Mouse (Mus musculus): ENCODE results near the gene Fgfr2.

The Fgfr2 gene

GRCm38 (mm10) chr7:132619549-132619948 lies 503.6 kb downstream of the Fgfr2 start:
- no peak for DNase-seq (ENCODE audit: low spot score in 2 of 2)

DNA sequence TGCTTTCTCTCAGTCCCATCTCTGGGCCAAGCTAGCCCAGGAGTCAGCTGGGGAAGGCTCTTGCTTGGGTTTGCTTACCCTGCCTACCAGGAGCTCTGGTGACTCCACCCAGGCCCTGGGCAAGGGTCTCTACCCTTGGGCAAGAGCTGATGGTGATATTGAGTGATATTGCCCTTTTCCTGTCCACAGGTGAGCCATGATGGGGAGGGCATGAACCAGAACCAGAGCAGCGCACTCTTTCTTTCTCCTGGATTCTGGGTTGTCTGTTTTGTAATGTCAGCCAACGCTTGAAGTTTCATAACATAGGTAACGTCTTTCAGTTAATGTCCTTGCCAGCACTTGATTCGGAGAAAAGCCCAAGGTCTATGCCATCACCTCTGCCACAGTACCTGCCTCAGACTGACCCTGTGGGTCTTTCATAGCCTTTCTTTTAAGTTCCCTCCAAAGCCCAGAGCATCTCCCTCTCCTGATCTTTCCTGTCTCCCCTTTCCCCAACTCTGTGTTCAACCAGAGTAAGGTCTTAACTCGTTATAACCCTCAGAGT lies 506.1 kb downstream of the Fgfr2 start:
- no peak for DNase-seq (ENCODE audit: low spot score in 2 of 2)

DNA sequence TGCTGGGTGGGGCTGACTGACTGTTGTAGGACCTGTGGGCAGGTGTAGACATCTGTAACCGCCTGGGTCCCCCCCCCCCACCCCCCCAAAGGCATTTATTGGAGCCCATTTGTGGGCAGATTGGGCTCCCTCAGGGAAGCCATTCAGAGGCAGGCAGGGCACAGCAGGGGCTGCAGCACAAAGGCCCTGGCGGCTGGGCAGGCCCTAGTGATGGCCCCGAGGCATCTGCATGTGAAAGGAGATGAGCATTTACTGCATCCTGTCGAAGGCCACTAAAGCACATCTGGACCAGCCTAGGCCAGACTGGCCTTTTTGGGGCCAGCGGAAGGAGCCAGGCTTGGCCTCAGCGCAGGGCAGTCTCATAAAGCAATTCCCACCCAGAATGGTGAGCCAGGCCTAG lies 506.8 kb downstream of the Fgfr2 start:
- DNase-seq (ENCODE audit: low spot score in 2 of 2), result no peak

DNA sequence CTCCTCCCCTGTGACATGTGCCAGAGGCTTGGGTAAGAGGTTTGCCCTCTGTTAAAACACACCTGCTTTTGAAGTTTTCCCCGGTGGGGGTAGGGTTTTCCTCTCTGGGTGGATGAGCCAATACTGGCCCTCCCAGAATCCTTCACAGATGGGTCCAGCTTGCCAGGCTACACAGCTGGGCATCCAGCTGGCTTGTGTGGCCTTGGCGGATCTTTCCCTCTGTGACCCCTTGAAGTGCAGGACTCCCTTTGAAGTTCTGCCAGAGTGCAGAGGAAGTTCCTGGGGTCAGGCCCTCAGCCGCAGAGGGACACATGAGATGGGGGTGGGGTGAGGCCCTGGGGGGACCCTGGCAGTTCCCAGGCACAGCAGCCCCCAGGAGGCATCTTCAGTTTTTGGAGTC lies 507.8 kb downstream of the Fgfr2 start:
- DNase-seq (ENCODE audit: low spot score in 2 of 2), result no peak

- DNase-seq (ENCODE audit: low spot score in 2 of 2), result no peak
Observed at GRCm38 (mm10) chr7:132611530-132611929, 511.6 kb downstream of the Fgfr2 start.

DNA sequence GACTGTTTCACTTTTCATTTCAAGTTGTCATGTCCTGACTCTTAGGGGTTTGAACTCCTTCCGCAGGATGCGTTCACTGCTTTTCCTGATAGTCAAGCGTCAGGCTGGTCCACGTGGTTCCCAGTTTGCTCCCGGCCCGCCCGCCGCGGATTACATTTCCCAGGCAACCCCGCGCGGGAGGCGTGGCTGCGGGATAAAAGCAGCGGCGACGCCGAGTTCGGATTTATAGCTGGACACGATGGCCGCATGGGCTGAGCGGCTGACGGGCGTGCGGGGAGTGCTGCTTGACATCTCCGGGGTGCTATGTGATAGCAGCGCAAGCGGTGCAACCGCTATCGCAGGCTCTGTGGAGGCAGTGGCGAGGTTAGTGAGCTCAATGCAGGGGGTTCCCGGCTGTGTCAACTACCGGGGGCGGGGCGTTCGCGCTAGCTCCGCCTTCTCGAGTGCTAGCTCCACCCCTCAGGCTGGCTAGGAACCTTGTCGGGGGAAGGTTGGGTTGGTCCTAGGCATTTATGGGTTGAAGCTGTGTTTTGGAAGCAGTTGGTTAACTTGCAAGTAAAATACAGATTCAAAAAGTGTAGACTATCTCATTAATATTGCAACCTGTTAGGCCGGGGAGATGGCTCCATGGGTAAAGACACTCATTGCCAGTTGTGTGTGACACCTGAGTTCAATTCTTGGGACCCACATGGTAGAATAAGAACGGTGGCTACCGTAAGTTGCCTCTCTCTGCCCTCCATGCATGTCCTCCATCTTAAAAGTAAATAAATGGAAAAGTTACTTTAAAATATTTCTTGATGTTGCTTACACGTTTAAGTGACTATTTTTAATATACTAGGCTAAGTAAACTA lies 512.5 kb downstream of the Fgfr2 start, which contains the start of gene Lhpp:
TSS of gene Lhpp (plus strand) at position 171 of the 851 bp plus-strand sequence.
- DNase-seq (ENCODE audit: low spot score in 2 of 2), result peak; percentile 81 to 83

DNA sequence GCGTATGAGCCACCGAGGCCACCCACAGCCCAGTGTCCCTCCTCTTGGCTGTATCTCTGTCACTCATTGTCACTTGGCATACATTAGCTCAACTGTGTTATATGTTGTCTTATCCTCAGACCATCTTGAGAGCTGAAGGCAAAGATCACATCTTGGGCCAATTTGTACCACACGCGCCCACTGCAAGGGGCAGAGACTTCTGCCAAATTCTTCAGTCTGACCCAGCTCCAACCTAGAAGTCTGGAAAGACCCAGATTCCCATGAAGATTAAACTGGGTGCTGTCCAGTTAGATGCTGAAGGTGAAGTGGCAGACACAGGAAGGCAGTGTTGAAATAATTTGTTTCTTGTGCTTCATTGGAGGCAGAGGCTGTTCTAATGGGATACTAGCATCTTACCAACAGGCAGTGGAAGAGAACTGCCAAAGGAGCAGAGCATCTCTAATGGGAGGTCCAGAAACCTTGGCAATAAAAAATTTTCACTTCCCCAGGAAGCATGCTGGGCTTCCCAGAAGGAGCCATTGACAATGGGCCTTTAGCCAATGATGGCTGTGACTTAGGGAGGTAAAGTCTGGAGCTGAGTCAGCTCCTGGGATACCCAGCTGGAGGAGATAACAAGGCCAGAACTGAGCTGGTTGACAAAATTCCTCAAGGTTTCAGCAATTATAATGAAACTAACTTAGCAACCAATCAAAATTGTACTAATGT lies 514.7 kb downstream of the Fgfr2 start:
- DNase-seq (ENCODE audit: low spot score in 2 of 2), result no peak

GRCm38 (mm10) chr7:132605689-132606088 lies 517.5 kb downstream of the Fgfr2 start:
- DNase-seq (ENCODE audit: low spot score in 2 of 2), result no peak

DNA sequence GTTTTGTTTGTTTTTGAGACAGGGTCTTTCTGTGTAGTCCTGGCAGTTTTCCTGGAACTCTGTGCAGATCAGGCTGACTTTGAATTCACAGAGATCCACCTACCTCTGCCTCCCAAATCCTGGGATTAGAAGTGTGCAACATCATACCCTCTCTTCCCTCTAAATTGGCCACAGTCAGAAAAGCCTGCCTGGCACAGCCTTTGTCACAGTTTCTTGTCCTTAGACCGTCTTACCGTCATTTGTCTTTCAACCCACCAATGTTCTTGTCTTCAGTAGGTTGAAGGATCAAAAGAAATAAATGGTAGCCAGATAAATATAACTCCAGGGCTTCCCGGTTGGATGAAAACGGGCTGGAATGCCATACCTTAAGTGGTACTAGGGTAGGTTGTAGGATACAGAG lies 518.4 kb downstream of the Fgfr2 start:
- no peak for DNase-seq (ENCODE audit: low spot score in 2 of 2)

DNA sequence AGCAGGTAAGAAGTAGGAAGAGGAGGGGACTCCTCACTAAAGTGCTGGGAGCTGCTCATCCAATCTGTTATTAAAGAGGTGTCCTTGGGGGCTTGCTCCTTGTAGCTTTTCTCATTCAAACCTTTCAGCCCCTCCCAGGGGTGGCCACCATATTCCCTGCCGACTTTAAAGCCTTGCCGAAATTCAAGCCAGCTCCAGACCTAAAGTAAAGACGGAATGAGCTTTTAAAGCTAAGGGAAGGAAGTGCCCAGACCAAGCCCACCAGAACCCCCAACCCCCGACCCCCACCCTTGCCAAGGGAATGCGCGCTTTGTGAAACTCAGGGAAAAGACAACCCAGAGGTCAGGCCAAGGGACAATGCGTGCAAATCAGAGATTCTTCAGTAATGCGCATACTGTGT lies 522.2 kb downstream of the Fgfr2 start:
- DNase-seq (ENCODE audit: low spot score in 2 of 2), result no peak

- DNase-seq (ENCODE audit: low spot score in 2 of 2), result no peak
Observed at GRCm38 (mm10) chr7:132600026-132600425, 523.1 kb downstream of the Fgfr2 start.

DNA sequence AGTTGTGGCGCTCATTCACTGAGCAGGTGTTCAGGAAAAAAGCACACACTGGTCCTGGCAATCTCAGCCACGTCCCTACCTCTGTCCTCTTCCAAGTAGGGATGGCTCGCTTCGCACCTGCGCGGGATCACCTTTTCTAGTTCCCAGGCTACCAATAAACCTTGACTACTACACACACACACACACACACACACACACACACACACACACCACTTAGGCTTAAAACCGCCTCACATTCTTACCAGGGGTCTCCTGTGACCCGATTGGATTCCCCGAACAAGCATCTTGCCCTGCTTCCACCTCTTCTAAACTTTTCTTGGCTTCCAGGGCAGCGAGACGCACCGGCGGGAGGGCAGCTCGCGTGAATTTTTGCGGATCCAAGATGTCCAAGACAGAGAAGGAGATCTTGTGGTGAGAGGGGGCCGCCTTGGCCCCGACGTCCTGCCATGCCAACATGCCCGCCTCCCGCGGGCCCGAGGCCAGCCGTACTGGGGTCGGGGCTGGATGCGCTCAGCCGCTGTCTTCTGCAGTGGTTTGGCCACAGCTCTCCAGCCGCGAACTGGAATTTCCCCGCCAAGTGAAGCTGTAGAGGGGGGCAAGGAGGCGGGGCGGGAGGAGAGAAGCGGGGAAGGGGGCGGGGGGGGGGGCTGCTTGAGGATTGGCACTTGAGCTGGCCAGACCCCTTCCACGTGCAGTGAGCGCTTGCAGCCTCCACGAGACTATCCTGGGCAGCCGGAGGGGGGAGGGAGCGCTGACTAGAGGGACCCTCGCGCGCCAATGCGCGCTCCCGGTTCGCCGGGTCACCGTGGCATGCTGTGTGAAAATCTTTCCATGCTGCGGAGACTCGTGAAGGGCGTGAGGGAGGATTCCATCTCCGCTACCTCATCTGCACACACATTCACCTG lies 523.8 kb downstream of the Fgfr2 start, which contains the start of gene Nkx1-2:
TSS of gene Nkx1-2 (minus strand) at position 567 of the 905 bp plus-strand sequence.
- no peak for DNase-seq (ENCODE audit: low spot score in 2 of 2)

- DNase-seq (ENCODE audit: low spot score in 2 of 2), result no peak
Observed at GRCm38 (mm10) chr7:132597251-132598041, 525.7 kb downstream of the Fgfr2 start.

DNA sequence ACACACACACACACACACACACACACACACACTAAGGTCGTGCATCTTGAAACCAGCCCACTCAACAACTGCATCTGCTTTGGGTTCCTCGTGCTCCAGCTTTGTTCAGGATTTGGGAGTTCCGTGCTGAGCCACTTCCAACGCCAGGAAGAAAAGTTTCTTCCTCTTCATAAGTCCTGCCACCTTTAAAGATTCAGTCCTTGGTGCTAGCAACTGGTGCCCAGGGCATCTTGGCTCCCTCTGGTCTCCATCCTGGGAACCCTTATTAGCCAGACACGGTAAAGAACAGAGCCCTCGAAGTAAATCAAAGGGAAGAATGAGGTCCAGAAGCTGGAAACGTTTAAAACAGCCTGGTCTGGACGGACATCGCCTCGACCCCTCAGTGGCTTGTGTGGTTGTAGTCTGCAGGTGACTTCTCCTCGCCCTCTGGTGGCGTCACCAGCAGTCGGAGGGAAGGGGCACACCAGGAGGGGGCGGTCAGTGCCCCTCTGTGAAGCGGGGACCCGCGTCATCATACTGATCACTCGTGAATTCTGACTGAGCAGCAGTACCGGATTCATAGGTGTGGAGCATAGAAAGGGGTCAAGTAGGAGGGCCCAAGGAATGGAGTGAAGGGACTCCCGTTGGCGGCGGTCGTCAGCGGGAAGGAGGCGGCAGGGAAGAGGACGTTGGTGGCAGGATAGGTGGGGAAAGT lies 526.4 kb downstream of the Fgfr2 start:
- DNase-seq (ENCODE audit: low spot score in 2 of 2), result no peak

DNA sequence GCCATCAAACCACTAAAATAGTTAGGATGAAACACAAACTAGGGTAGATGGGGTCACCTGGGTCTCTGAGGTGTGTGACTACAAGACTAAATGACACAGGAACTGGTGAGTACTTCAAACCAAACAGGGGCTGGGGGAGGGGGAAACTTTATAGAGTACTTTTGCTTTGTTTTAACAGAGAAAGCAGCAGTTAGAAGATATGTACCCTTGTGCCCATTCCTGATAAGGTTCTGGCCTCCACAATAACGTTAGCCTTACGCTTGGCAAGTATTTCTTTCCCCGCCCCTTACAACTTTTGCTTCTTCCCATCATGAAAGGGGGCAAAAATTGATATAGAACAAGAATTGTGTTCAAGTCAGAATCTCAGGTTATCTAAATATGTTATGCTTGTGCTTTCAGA lies 527.4 kb downstream of the Fgfr2 start:
- DNase-seq (ENCODE audit: low spot score in 2 of 2), result no peak

- DNase-seq (ENCODE audit: low spot score in 2 of 2), result no peak
Observed at GRCm38 (mm10) chr7:132594325-132594724, 528.8 kb downstream of the Fgfr2 start.

DNA sequence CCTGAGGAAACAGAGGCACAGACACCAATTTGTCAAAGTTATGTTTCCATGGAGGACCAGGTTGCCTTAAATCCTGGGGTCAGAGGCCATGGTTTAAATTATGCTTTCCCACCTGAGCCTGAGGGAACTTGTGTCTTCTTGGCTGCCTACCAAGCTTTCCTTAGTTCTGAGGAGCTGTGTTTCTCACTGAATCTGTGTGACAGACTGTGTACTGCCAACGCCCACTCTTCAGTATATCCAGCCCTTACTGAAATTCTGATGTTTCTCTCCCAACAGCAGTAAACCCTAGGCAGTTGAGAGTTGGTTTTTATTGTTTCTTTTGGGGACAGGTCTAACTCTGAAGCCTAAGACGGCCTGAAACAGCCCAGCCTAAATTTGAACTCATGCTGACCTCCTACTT lies 529.4 kb downstream of the Fgfr2 start:
- no peak for DNase-seq (ENCODE audit: low spot score in 2 of 2)

DNA sequence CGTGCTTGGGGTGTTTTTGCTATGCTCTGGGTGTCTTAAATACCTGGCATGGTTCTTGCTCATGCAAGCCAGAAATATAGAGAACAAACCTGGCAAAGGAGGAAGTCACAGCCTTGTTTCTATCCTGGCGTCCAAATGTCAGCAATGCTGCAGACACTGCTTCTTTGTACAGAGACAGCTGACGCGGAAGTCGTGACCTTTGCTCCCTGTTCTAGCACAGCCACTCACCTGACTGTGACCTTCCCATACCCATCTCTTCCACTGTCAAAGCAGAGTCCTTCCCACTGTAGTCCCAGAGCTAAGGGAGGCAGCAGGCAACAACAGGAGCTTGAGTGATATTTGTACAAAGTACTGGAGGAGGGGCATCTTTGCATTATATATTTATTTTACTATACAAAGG lies 533.5 kb downstream of the Fgfr2 start:
- no peak for DNase-seq (ENCODE audit: low spot score in 2 of 2)

- no peak for DNase-seq (ENCODE audit: low spot score in 2 of 2)
Observed at GRCm38 (mm10) chr7:132587167-132587566, 536.0 kb downstream of the Fgfr2 start.
